Mouse (Mus musculus) heart, embryonic 16.5 days (tissue): ENCODE data around the gene Ttc16. TPM values are rescaled to one million over a fixed set of nuclear protein-coding genes. Genes with fewer than 3 reads are reported as not detected.
A peak's percentile ranks its signal among the peaks of the same experiment; 100 is the strongest.

ENCODE experiments used
- ATAC-seq: fragments of 200-750 bp; cut with Nextera tagmentation; replicated peaks from 2 replicates; pipeline ENCODE4 v1.8.0; 2017; ENCODE audit warnings: moderate number of reproducible peaks; ENCODE audit not compliant: insufficient read depth, low FRiP score; ENCODE audit errors: extremely low read depth
- H3K27ac ChIP-seq: fragments of 300-500 bp; sonication (generic); 2 replicates; pipeline ENCODE4 v1.5.1; 2014; ENCODE audit warnings: mild to moderate bottlenecking, low read length, control low read depth, moderate library complexity
- H3K27me3 ChIP-seq: fragments of 300-500 bp; sonication (generic); 2 replicates; pipeline ENCODE4 v1.6.1; 2014; ENCODE audit warnings: low read length, mixed read lengths; ENCODE audit not compliant: control insufficient read depth, insufficient read depth
- H3K36me3 ChIP-seq: fragments of 300-500 bp; sonication (generic); 2 replicates; pipeline ENCODE4 v1.6.1; 2014; ENCODE audit not compliant: control insufficient read depth, insufficient read depth
- H3K4me1 ChIP-seq: fragments of 300-500 bp; sonication (generic); 2 replicates; pipeline ENCODE4 v1.6.1; 2014; ENCODE audit warnings: low read length, mixed read lengths; ENCODE audit not compliant: control insufficient read depth, insufficient read depth
- H3K4me2 ChIP-seq: fragments of 300-500 bp; sonication (generic); 2 replicates; pipeline ENCODE4 v1.6.1; 2014; ENCODE audit warnings: low read depth, mild to moderate bottlenecking, control low read depth, low read length
- H3K4me3 ChIP-seq: fragments of 300-500 bp; sonication (generic); 2 replicates; pipeline ENCODE4 v1.5.1; 2014; ENCODE audit warnings: mild to moderate bottlenecking, control low read depth, low read length
- H3K9ac ChIP-seq: fragments of 300-500 bp; sonication (generic); 2 replicates; pipeline ENCODE4 v1.6.1; 2014; ENCODE audit warnings: low read length, control low read depth
- H3K9me3 ChIP-seq: fragments of 300-500 bp; sonication (generic); replicated peaks from 2 replicates; pipeline ENCODE4 v1.6.1; 2016; ENCODE audit warnings: low read length; ENCODE audit not compliant: control insufficient read depth
- WGBS: fragments of 180-500 bp; shearing (Covaris S2); extraction: QIAGEN DNeasy Blood & Tissue Kit; methylation state at CpG from one replicate; pipeline ENCODE4 v1.1.7; 2014; 5-methylcytosine and 5-hydroxymethylcytosine counted together
- polyA plus RNA-seq: library from polyadenylated mRNA; unstranded; fragments of >200 nt; fragmentation: Nextera tagmentation; extraction: Ambion mirVana; gene quantifications from 2 replicates; pipeline ENCODE4 v1.2.1, GENCODE M21; 2015

The Ttc16 gene
- polyA plus RNA-seq, 1 experiment from 2014 or later: 0.43 TPM

- peaks cover 11% of the 10 kb centered on the region for H3K4me1 ChIP-seq
- peak within 1 kb of the TSS; percentile 49 for H3K4me2 ChIP-seq
- no peaks in the 10 kb centered on the region for H3K36me3 ChIP-seq
- H3K27me3 ChIP-seq: no peaks in the 10 kb centered on the region
- ATAC-seq: peak; percentile 38
- peak within 1 kb of the TSS; percentile 31 for H3K27ac ChIP-seq
- 30% methylated on average over 8 of the region's 8 CpGs for WGBS
- peak within 1 kb of the TSS; percentile 40 for H3K4me3 ChIP-seq
- no peaks in the 10 kb centered on the region for H3K9me3 ChIP-seq
- H3K9ac ChIP-seq: peak within 1 kb of the TSS; percentile 54
Measured at GRCm38 (mm10) chr2:32720681-32721229, 54.7 kb downstream of the Ttc16 start, which contains the start of gene Sh2d3c. Gene Sh2d3c, plus strand, starts transcription at chr2:32721055.

- no peaks in the 10 kb centered on the region for H3K27me3 ChIP-seq
- no peak overlapping the region; the same call in 1 of the 2 replicates for H3K27ac ChIP-seq
- ATAC-seq: no peak
- no peak overlapping the region for H3K4me3 ChIP-seq
- peaks cover 14% of the 10 kb centered on the region for H3K4me1 ChIP-seq
- H3K4me2 ChIP-seq: no peak overlapping the region
- H3K36me3 ChIP-seq: no peaks in the 10 kb centered on the region
- no peaks in the 10 kb centered on the region for H3K9me3 ChIP-seq
- no peak overlapping the region for H3K9ac ChIP-seq
- WGBS: 88% methylated on average over 3 of the region's 3 CpGs
Measured at GRCm38 (mm10) chr2:32720053-32720452, 55.4 kb downstream of the Ttc16 start.

GRCm38 (mm10) chr2:32718761-32719160 is 56.7 kb downstream of the Ttc16 start:
- Histone ChIP-seq H3K9me3 (no peaks in the 10 kb centered on the region), H3K9ac (no peak overlapping the region), H3K4me3 (no peak overlapping the region), H3K36me3 (no peaks in the 10 kb centered on the region), H3K4me1 (peaks cover 27% of the 10 kb centered on the region), H3K27me3 (no peaks in the 10 kb centered on the region), H3K27ac (no peak overlapping the region), H3K4me2 (no peak overlapping the region)
- no peak for ATAC-seq
- 54% methylated on average over 9 of the region's 9 CpGs for WGBS

GRCm38 (mm10) chr2:32714987-32715425 is 60.4 kb downstream of the Ttc16 start:
- Histone ChIP-seq H3K9ac (no peak overlapping the region), H3K27ac (peak overlapping the region; percentile 97), H3K4me1 (peaks cover 29% of the 10 kb centered on the region), H3K9me3 (no peaks in the 10 kb centered on the region), H3K4me2 (no peak overlapping the region), H3K4me3 (no peak overlapping the region), H3K27me3 (no peaks in the 10 kb centered on the region), H3K36me3 (peaks cover 3% of the 10 kb centered on the region)
- WGBS: 30% methylated on average over 4 of the region's 4 CpGs
- no peak for ATAC-seq

GRCm38 (mm10) chr2:32714117-32714986 is 61.1 kb downstream of the Ttc16 start:
- no peaks in the 10 kb centered on the region for H3K27me3 ChIP-seq
- peak overlapping the region; percentile 97 for H3K27ac ChIP-seq
- no peaks in the 10 kb centered on the region for H3K9me3 ChIP-seq
- no peak overlapping the region for H3K4me3 ChIP-seq
- peaks cover 29% of the 10 kb centered on the region for H3K4me1 ChIP-seq
- peaks cover 9% of the 10 kb centered on the region for H3K36me3 ChIP-seq
- 38% methylated on average over 11 of the region's 11 CpGs for WGBS
- ATAC-seq: no peak
- H3K4me2 ChIP-seq: no peak overlapping the region; the same call in 1 of the 2 replicates
- peak overlapping the region; percentile 7; the same call in 1 of the 2 replicates for H3K9ac ChIP-seq

- peak within 1 kb of the TSS; percentile 97 for H3K27ac ChIP-seq
- peaks cover 17% of the 10 kb centered on the region for H3K36me3 ChIP-seq
- H3K4me2 ChIP-seq: peak within 1 kb of the TSS; percentile 88
- H3K4me1 ChIP-seq: peaks cover 29% of the 10 kb centered on the region
- WGBS: 0% methylated on average over 61 of the region's 79 CpGs
- H3K4me3 ChIP-seq: peak within 1 kb of the TSS; percentile 74
- H3K9me3 ChIP-seq: no peaks in the 10 kb centered on the region
- peak; percentile 82 for ATAC-seq
- peak within 1 kb of the TSS; percentile 90 for H3K9ac ChIP-seq
- no peaks in the 10 kb centered on the region for H3K27me3 ChIP-seq
Measured at GRCm38 (mm10) chr2:32712934-32713817, 62.3 kb downstream of the Ttc16 start, which contains the start of gene Cdk9. Gene Cdk9, minus strand, starts transcription at chr2:32713076.

GRCm38 (mm10) chr2:32712586-32712933 is 62.9 kb downstream of the Ttc16 start:
- Histone ChIP-seq H3K4me1 (peaks cover 29% of the 10 kb centered on the region), H3K9me3 (no peaks in the 10 kb centered on the region), H3K27ac (peak overlapping the region; percentile 97), H3K4me3 (peak overlapping the region; percentile 74), H3K4me2 (peak overlapping the region; percentile 88), H3K27me3 (no peaks in the 10 kb centered on the region), H3K9ac (peak overlapping the region; percentile 90), H3K36me3 (peaks cover 23% of the 10 kb centered on the region)
- ATAC-seq: peak; percentile 86
- WGBS: 0% methylated on average over 39 of the region's 44 CpGs

- Histone ChIP-seq H3K4me2 (peak overlapping the region; percentile 88), H3K36me3 (peaks cover 24% of the 10 kb centered on the region), H3K4me1 (peaks cover 29% of the 10 kb centered on the region), H3K9ac (peak overlapping the region; percentile 90), H3K4me3 (peak overlapping the region; percentile 74), H3K27me3 (no peaks in the 10 kb centered on the region), H3K9me3 (no peaks in the 10 kb centered on the region), H3K27ac (peak overlapping the region; percentile 97)
- peak; percentile 39 for ATAC-seq
- WGBS: 0% methylated on average over 41 of the region's 41 CpGs
Measured at GRCm38 (mm10) chr2:32712108-32712551, 63.3 kb downstream of the Ttc16 start.
